Mouse (Mus musculus) left cerebral cortex, postnatal 10 days (tissue): Measurements from ENCODE around the gene Sorcs3. TPM values are rescaled to one million over a fixed set of nuclear protein-coding genes. Genes with fewer than 3 reads are reported as not detected.

Source experiments
- DNase-seq, 2 experiments: peaks; one replicate each; pipeline ENCODE4 v3.0.0; 2021 to 2022; ENCODE audit warnings: low spot score in 2 of 2, mixed read lengths in 1 of 2; ENCODE audit errors: extremely low spot score in 1 of 2
- intact Hi-C: fragments of 180-260 bp; cut with DNase I; formaldehyde crosslinking; loops from one replicate; pipeline ENCODE4 v1.15.1; 2025
- total RNA-seq, 2 experiments: library from RNA; stranded (reverse); gene quantifications; 2 replicates each; pipeline ENCODE4 v1.2.3; 2021

Gene Sorcs3
- total RNA-seq, 2 experiments from 2014 or later, result 24.5 to 24.6 TPM

- intact Hi-C loops, result no loop called here
These were observed 379.2 kb downstream of the Sorcs3 start for GRCm38 (mm10) chr19:48584938-48585560.

GRCm38 (mm10) chr19:48616951-48617350 lies 411.1 kb downstream of the Sorcs3 start:
- intact Hi-C loops, result no loop called here
- no peak for DNase-seq

More at GRCm38 (mm10) chr19:48584938-48585560, 379.2 kb downstream of the Sorcs3 start:
- DNase-seq, result no peak

- intact Hi-C loops, result no loop called here
- no peak for DNase-seq
These were observed 425.0 kb downstream of the Sorcs3 start for GRCm38 (mm10) chr19:48630671-48631327.

- DNase-seq, result no peak
- intact Hi-C loops, result no loop called here
These were observed 436.7 kb downstream of the Sorcs3 start for GRCm38 (mm10) chr19:48642566-48642965.

GRCm38 (mm10) chr19:48649941-48650340 lies 444.1 kb downstream of the Sorcs3 start:
- intact Hi-C loops, result no loop called here
- DNase-seq, result no peak

- no peak for DNase-seq
These were observed 445.8 kb downstream of the Sorcs3 start for GRCm38 (mm10) chr19:48651617-48652016.

GRCm38 (mm10) chr19:48660201-48660600 lies 454.4 kb downstream of the Sorcs3 start:
- no peak for DNase-seq

More at GRCm38 (mm10) chr19:48651617-48652016, 445.8 kb downstream of the Sorcs3 start:
- intact Hi-C loops, result no loop called here

GRCm38 (mm10) chr19:48679896-48680295 lies 474.1 kb downstream of the Sorcs3 start:
- no peak for DNase-seq
- intact Hi-C loops, result no loop called here

More at GRCm38 (mm10) chr19:48660201-48660600, 454.4 kb downstream of the Sorcs3 start:
- intact Hi-C loops, result no loop called here

- intact Hi-C loops, result no loop called here
- peak; percentile 19 to 44 for DNase-seq
These were observed 476.7 kb downstream of the Sorcs3 start for GRCm38 (mm10) chr19:48682485-48682884.

GRCm38 (mm10) chr19:48686369-48686768 lies 480.5 kb downstream of the Sorcs3 start:
- no peak for DNase-seq
- intact Hi-C loops, result no loop called here

GRCm38 (mm10) chr19:48700111-48700658 lies 494.4 kb downstream of the Sorcs3 start:
- intact Hi-C loops, result no loop called here

GRCm38 (mm10) chr19:48703763-48704162 lies 497.9 kb downstream of the Sorcs3 start:
- no peak for DNase-seq
- intact Hi-C loops, result no loop called here

More at GRCm38 (mm10) chr19:48700111-48700658, 494.4 kb downstream of the Sorcs3 start:
- no peak for DNase-seq

- DNase-seq, result no peak
- intact Hi-C loops, result no loop called here
These were observed 500.6 kb downstream of the Sorcs3 start for GRCm38 (mm10) chr19:48706267-48706923.

GRCm38 (mm10) chr19:48706924-48707320 lies 501.1 kb downstream of the Sorcs3 start:
- intact Hi-C loops, result no loop called here
- no peak for DNase-seq

GRCm38 (mm10) chr19:48725851-48726419 lies 520.1 kb downstream of the Sorcs3 start:
- intact Hi-C loops, result no loop called here
- DNase-seq, result no peak

GRCm38 (mm10) chr19:48727048-48727447 lies 521.2 kb downstream of the Sorcs3 start:
- no peak for DNase-seq
- intact Hi-C loops, result no loop called here

GRCm38 (mm10) chr19:48727601-48728000 lies 521.8 kb downstream of the Sorcs3 start:
- DNase-seq, result peak in 1 of 2 experiments; percentile 51
- intact Hi-C loops, result no loop called here

- intact Hi-C loops, result no loop called here
- no peak for DNase-seq
These were observed 525.9 kb downstream of the Sorcs3 start for GRCm38 (mm10) chr19:48731731-48732130.

- intact Hi-C loops, result no loop called here
These were observed 528.5 kb downstream of the Sorcs3 start for GRCm38 (mm10) chr19:48734370-48734769.

More at GRCm38 (mm10) chr19:48734370-48734769, 528.5 kb downstream of the Sorcs3 start:
- no peak for DNase-seq
